Mouse (Mus musculus) leukemia stem cell, adult 10-12 weeks (primary cell): Measurements from ENCODE around the gene Gyg. TPM values are rescaled to one million over a fixed set of nuclear protein-coding genes. Genes with fewer than 3 reads are reported as not detected.

Experiments
- polyA plus RNA-seq: library from polyadenylated mRNA; stranded (reverse); fragments of >175 nt; gene quantifications from 2 replicates; pipeline ENCODE4 v1.2.3, GENCODE M21; 2012; ENCODE audit warnings: low replicate concordance

Gyg gene
- 2.9 and 7.7 TPM in 2 replicates for polyA plus RNA-seq

GRCm38 (mm10) chr3:20154531-20155367, at the start of gene Gyg:
Gene Gyg (minus strand): TSS chr3:20155317.

Other genes with a start within 250 kb of the Gyg start
- gene Cp, start 198.3 kb downstream of the Gyg start, polyA plus RNA-seq, result 0.23 TPM in 1 of 2 replicates, not detected in the other
- gene Hps3, start 120.0 kb downstream of the Gyg start, polyA plus RNA-seq, result 11.6 and 15.3 TPM in 2 replicates
- 9.5 and 27.5 TPM in 2 replicates for gene Hltf, start 97.5 kb downstream of the Gyg start, polyA plus RNA-seq
- gene Cpa3, start 86.9 kb upstream of the Gyg start, polyA plus RNA-seq, result 0.72 and 0.96 TPM in 2 replicates
- gene Cpb1, start 120.4 kb upstream of the Gyg start, polyA plus RNA-seq, result not detected in 2 replicates
- not detected in 2 replicates for gene Agtr1b, start 211.9 kb upstream of the Gyg start, polyA plus RNA-seq